Mouse (Mus musculus): ENCODE results near the gene Gm49673.
"Not testable (repeated sequence)": the region's sequence is repeated elsewhere in the genome, so short reads cannot be mapped to it uniquely, and the experiment has no call there.

- not testable (repeated sequence) for TF ChIP-seq POLR2A (IDR thresholded peaks at IDR 0.05; ENCODE audit: borderline replicate concordance, extremely low read depth, low read depth, low read length); CTCF (IDR thresholded peaks at IDR 0.05; ENCODE audit: insufficient read depth, low read length)
These were observed 9.5 kb downstream of the Gm49673 start for GRCm38 (mm10) chr17:8138116-8138515.

Data from lung, adult 2 months (tissue).